Mouse (Mus musculus) thymus, postnatal 14 days (tissue): Measurements from ENCODE around the gene Mob4.

ENCODE experiments used
- DNase-seq: peaks from one replicate; pipeline ENCODE4 v3.0.0; 2021

Gene Mob4

DNA sequence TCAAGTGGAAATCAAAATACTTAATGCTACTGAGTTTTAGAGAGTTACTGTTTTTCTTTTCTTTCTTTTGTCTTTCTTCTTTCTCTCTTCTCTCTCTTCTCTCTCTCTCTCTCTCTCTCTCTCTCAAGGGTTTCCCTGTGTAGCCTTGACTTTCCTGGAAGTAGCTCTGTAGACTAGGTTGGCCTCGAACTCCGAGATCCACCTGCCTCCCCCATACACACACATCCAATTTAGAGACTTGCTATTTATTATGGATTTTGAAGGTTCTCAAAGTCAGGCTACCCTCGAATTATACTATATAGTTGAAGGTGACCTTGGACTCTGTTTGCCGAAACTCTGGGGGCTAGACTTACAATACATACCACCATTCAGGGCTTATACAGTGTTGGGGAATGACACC, 1.3 kb downstream of the Mob4 start:
- DNase-seq = no peak

GRCm38 (mm10) chr1:55133173-55133572, 2.1 kb downstream of the Mob4 start:
- no peak for DNase-seq

GRCm38 (mm10) chr1:55134301-55134700, 3.3 kb downstream of the Mob4 start:
- no peak for DNase-seq

- peak; percentile 18 for DNase-seq
Measured at GRCm38 (mm10) chr1:55135846-55136245, 4.8 kb downstream of the Mob4 start.

DNA sequence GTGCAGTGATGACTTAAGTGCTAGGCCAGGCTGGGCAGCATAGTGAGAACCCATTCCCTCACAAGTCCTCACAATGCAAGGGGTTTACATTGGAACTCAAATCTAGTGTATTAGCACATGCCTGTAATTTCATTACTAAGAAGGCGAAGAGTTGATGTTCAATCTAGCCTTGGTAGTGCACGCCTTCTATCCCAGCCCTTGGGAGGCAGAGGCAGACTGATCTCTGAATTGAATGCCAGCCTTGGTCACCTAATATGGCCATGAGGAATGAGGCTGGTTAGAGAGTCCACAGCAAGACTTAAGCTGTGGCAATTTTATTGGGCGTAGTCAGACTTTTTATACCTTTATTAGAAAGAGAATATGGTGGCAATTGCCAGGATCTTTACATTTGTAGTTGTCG, 13.3 kb downstream of the Mob4 start:
- no peak for DNase-seq

- no peak for DNase-seq
Measured at GRCm38 (mm10) chr1:55145556-55145955, 14.5 kb downstream of the Mob4 start.

DNA sequence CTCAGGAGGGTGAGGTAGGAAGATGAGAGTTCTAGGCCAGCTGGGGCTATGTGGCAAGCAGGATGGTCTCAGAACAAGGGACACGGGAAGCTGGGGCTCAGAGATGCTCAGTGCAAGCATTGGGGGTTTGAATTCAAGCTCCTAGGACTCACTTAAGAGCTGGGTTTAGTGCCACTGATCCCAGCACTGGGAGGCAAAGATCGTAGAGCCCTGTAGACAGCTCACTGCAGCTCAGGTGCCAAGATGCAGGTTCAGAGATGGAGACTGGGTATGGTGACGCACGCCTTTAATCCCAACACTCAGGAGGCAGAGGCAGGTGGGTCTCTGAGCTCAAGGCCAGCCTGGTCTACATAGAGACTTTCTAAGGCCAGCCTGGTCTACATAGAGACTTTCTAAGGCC, 26.3 kb downstream of the Mob4 start:
- no peak for DNase-seq

DNA sequence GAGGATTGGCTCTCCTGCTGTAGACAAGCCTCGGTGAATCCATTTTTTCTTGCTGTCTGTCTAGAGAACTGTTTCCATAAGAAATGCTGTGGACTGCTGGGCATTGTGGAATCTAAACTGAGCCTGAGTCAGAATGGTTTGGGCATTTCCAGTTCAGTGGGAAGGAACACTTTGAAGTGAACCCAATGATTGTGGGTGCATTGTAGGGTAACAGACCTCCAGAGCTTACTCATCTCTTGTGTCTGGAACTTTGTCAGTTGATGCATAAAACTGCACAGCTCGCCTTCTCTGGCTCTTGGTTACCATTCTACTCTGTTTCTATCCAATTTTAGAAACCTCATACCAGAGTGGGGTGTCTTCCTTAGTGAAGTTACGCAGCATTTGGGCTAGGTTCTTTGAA, 27.2 kb downstream of the Mob4 start:
- no peak for DNase-seq

GRCm38 (mm10) chr1:55158821-55159220, 27.8 kb downstream of the Mob4 start:
- no peak for DNase-seq

- no peak for DNase-seq
Measured at GRCm38 (mm10) chr1:55160218-55160617, 29.2 kb downstream of the Mob4 start.

- no peak for DNase-seq
Measured at GRCm38 (mm10) chr1:55160831-55161638, 30.0 kb downstream of the Mob4 start.

GRCm38 (mm10) chr1:55161895-55162294, 30.9 kb downstream of the Mob4 start:
- DNase-seq = peak; percentile 33

- DNase-seq = no peak
Measured at GRCm38 (mm10) chr1:55162781-55163180, 31.8 kb downstream of the Mob4 start.

GRCm38 (mm10) chr1:55164005-55164404, 33.0 kb downstream of the Mob4 start:
- DNase-seq = no peak

- no peak for DNase-seq
Measured at GRCm38 (mm10) chr1:55167560-55167959, 36.5 kb downstream of the Mob4 start.

GRCm38 (mm10) chr1:55168591-55168990, 37.6 kb downstream of the Mob4 start:
- no peak for DNase-seq

DNA sequence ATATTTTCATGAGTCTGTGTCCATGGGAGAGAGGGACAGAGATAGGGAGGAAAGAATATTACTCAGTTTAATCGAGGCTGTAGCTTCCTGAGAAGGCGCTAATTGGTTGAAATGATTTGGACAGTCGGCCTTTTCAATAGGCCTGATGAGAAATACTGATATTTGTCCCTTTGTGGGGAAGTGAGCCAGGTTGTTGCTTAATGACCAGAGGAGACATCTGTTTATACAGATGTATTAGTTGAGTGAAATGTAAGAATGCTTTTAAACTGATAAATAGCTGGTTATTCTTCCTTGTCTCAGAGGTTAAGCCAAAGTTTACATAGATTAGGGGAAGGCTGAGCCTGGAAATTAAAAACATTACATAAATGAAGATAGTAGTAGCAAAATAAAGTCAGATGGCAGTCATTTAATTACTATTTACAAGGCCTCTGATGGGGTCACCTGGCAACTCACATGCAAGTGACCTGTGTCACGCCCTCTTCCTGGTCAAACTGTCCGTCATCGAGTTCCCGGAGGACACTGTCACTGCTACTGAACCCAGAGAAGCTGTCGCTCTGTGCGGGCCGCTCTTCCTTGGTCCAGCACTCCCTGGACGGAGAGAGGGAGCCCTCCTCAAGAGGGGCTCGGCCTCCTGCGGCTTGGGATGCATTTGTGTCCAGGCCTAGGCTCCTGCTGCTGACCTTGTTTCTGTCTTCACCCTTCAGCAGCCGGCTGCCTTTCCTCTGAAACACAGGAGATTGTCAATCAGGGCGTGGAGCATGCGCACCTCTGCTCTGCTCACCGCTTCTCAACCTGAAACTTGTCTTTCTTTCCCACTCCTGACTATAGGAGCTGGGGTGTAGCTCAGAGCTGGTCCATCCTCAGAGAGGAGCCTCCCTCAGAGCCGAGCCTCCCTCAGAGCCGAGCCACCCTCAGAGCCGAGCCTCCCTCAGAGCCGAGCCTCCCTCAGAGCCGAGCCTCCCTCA, 40.6 kb downstream of the Mob4 start:
- no peak for DNase-seq

DNA sequence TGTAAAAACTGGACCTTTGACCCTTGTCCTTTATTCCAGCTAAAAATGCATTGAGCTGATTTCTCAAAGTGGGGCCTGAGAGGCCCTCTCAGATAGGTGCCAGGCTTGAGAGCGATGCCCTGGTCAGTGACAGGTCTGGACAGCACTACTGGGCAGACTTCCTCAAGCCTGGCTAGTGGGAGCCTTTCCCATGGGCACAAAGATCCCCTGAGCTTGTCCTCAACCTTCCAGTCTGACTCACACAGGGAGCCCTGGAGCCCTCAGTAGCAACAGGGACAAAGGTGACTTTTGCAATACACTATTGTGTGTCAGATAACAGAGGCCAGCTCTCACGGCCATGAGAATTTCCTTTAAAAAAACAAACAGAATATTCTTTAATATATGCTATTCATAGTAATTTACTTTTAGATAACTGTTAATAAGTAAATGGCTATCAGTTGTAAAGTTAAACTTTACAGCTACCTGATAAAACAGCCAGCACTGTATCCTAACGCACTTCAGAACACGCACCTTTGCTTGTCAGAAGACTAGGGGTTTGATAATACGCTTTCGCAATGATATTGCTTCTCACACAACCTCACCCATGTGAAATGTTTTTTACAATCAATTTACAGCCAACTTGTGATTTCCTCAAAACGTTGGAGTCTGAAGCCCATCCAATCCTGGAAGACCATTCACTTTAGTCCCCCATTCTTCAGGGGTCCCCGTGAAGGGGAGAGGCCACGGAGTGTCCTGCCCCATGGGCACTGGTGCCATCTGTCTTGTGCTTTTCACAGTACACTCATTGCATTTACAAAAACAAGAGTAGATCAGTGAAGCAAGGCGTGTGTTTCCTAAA, 42.9 kb downstream of the Mob4 start:
- DNase-seq = no peak

DNA sequence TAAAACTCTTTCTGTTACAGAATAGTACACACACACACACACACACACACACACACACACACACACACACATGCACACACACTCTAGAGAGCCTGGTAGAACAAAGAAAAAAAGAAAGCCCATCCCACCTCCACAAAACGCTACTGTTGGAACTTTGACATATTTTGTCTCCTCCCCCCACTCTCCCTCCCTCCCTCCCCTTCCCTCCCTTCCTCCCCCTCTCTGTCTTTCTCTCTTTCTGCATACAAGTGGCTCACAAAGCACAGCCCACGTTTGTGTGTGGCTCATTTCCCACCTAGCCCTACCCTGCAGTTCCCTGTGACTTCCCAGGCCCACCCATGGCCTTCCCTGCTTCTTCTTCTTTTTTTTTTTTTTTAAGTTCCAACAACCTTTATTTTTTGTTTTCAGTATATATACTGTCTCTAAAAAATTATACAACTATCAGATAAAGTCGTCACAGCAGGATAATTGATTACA, 43.6 kb downstream of the Mob4 start:
- no peak for DNase-seq

DNA sequence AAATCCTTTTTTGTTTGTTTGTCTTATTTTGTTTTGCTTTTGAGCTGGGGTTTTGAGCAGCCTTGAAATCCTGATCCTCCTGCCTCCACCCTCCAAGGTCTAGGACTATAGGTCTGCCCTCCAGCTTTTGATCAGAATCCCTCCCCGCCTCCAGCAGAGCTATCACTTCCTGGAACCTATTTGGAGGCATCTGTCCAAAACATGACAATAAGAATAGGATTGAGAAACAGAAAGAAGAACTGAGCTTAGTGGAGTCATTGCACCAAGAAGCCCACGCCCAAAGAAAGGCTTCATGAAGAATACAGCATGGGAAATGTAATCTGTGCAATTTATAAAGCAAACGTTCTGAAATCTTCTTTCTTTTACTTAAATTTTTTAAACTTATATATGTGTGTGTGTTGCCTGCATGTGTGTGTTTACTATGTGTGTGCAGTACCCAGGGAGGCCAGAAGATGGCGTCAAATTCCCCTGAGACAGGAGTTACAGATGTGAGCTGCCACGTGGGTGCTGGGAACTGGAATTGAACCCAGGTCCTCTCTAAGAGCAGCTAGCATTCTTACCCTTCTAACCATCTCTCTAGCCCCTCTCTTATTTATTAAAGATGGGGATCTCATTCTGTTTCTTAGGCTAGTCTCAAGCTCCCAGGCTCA, 49.0 kb downstream of the Mob4 start:
- no peak for DNase-seq

DNA sequence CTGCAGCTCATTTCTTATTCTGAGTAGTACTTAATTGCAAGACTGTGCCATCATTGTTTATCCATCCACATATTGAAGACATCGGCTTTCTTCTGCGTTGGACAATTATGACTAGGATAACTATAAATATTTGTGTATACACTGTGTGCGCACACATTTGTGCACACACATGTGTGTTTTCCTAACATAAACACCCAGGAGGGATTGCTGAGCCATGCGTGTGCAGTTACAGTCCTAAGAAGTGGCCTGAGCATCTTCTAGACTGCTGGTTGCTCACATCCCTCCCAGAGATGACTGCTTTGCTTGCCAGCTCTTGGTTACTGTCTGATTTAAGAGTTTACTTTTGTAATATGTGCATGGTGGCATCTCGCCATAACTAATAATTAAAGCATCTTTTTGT, 51.4 kb downstream of the Mob4 start:
- no peak for DNase-seq

DNA sequence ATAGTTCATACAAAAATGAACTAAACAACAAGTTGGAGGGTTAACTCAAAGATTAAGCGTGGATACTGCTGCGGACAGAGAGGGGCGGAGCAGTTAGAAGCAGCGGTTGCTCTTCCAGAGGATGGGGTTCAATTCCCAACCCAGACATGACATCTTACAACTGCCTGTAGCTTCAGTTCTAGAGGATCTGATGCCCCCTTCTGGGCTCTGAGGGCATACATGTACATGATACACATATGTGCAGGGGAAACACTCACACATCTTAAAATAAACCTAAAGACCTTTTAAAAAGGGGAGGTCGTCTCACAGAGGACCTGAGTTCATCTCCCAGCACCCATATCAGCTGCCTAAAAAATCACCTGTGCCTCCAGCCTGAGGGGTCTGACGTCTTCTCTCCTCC, 54.7 kb downstream of the Mob4 start:
- peak; percentile 36 for DNase-seq
